Mouse (Mus musculus) midbrain, embryonic 10.5 days (tissue): Measurements from ENCODE around the gene Enthd1. TPM values are rescaled to one million over a fixed set of nuclear protein-coding genes. Genes with fewer than 3 reads are reported as not detected.

ENCODE experiments used
- polyA plus RNA-seq: library from polyadenylated mRNA; unstranded; fragments of >200 nt; fragmentation: Nextera tagmentation; extraction: Ambion mirVana; gene quantifications from 2 replicates; pipeline ENCODE4 v1.2.1, GENCODE M21; 2016

Enthd1 gene
- polyA plus RNA-seq, 1 experiment from 2014 or later, result not detected

Other genes with a start within 250 kb of the Enthd1 start
- gene Grap2, start 7.4 kb upstream of the Enthd1 start, polyA plus RNA-seq, result 1.2 and 2.5 TPM in 2 replicates
- gene Fam83f, start 106.7 kb upstream of the Enthd1 start, polyA plus RNA-seq, result 0.26 and 0.64 TPM in 2 replicates
- gene Tnrc6b, start 146.2 kb upstream of the Enthd1 start, polyA plus RNA-seq, result 43.5 and 54.7 TPM in 2 replicates